Mouse (Mus musculus): ENCODE data around the gene Akap12. TPM values are rescaled to one million over a fixed set of nuclear protein-coding genes. Genes with fewer than 3 reads are reported as not detected.

The Akap12 gene
- polyA plus RNA-seq, 1 experiment from 2014 or later = 52.2 TPM

- Histone ChIP-seq H3K4me3 (replicated peaks) (no peak overlapping the region), H3K9me3 (replicated peaks) (no peaks in the 10 kb centered on the region)
- no peak for ATAC-seq (ENCODE audit: low FRiP score)
Observed at GRCm38 (mm10) chr10:4407191-4407590, 141.0 kb downstream of the Akap12 start.

More at GRCm38 (mm10) chr10:4407191-4407590, 141.0 kb downstream of the Akap12 start:
- no peak overlapping the region for H3K9ac ChIP-seq (replicated peaks)
- no peak overlapping the region for H3K27ac ChIP-seq (replicated peaks)
- no peaks in the 10 kb centered on the region for H3K27me3 ChIP-seq (replicated peaks)
- H3K4me2 ChIP-seq = no peak overlapping the region
- H3K36me3 ChIP-seq = peaks cover 44% of the 10 kb centered on the region
- 100% methylated on average over 1 of the region's 1 CpGs for WGBS
- no peaks in the 10 kb centered on the region for H3K4me1 ChIP-seq

Other genes with a start within 250 kb of the Akap12 start
- gene Zbtb2, start 121.7 kb downstream of the Akap12 start, polyA plus RNA-seq (2015; fragmentation: Nextera tagmentation; extraction: Ambion mirVana) = 13.1 and 13.4 TPM in 2 replicates
- 50.9 and 59.7 TPM in 2 replicates for gene Rmnd1, start 166.0 kb downstream of the Akap12 start, polyA plus RNA-seq (2015; fragmentation: Nextera tagmentation; extraction: Ambion mirVana)
- gene Armt1, start 166.1 kb downstream of the Akap12 start, polyA plus RNA-seq (2015; fragmentation: Nextera tagmentation; extraction: Ambion mirVana) = 12.1 and 14.0 TPM in 2 replicates
- 0.22 TPM in 2 replicates for gene Ccdc170, start 216.1 kb downstream of the Akap12 start, polyA plus RNA-seq (2015; fragmentation: Nextera tagmentation; extraction: Ambion mirVana)

All from neural tube, embryonic 15.5 days (tissue).